Mouse (Mus musculus): ENCODE data around the gene Hemk1.

DNA sequence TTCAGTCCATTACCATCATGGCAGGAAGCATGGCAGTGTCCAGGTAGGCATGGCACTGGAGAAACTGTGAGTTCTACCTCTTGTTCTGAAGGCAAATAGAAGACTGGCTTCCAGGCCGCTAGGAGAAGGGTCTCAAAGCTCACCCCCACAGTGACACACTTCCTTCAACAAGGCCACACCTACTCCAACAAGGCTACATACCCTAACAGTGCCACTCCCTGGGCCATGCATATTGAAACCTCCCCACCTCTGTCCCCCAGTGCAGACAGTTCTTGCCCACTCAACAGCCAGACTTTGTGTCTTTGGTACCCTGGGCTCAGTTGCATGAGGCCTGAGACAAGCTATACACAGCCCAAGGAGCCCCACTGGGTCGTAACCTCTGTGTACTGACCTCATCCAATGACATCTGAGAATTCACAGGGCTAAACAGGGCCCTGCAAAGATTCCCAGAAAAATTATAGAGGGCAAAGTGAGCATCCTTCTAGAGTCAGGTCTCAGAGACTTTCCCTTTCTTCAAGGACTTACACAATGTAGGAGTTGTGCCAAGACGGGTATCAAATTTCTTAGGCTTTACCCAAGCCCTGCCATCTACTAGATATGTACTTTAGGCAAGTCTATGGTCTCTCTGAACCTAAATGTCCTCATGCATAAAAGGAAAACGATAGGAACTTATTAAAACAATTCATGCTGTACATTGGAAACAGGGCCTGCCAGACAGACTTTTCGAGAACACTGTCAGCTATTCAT is 56.7 kb downstream of the Hemk1 start:
- no peak for TF ChIP-seq CTCF (IDR thresholded peaks at IDR 0.05; ENCODE audit: insufficient read depth, low read depth, low read length)
- TF ChIP-seq POLR2A (IDR thresholded peaks at IDR 0.05; ENCODE audit: insufficient read depth, low read depth, low read length) = no peak
